Mouse (Mus musculus) liver, embryonic 14.5 days (tissue): ENCODE data around the gene Ncaph2. TPM values are rescaled to one million over a fixed set of nuclear protein-coding genes. Genes with fewer than 3 reads are reported as not detected.

Experiments used
- ATAC-seq: fragments of 200-750 bp; cut with Nextera tagmentation; 2 replicates; pipeline ENCODE4 v1.8.0; 2017; ENCODE audit warnings: moderate number of reproducible peaks, mild to moderate bottlenecking, moderate library complexity; ENCODE audit not compliant: insufficient read depth
- DNase-seq, 3 experiments: peaks; one replicate each; pipeline ENCODE4 v3.0.0-alpha.2; 2012 to 2013; ENCODE audit warnings: low read depth in 3 of 3, low spot score in 3 of 3
- H3K27ac ChIP-seq: fragments of 300-500 bp; sonication (generic); 2 replicates; pipeline ENCODE4 v1.5.1; 2014; ENCODE audit warnings: moderate library complexity, mild to moderate bottlenecking, control low read depth, inconsistent platforms
- H3K27me3 ChIP-seq: fragments of 300-500 bp; sonication (generic); 2 replicates; pipeline ENCODE4 v1.6.1; 2014; ENCODE audit warnings: mild to moderate bottlenecking, low read length, moderate library complexity; ENCODE audit not compliant: control insufficient read depth, insufficient read depth
- H3K36me3 ChIP-seq: fragments of 300-500 bp; sonication (generic); replicated peaks from 2 replicates; pipeline ENCODE4 v1.6.1; 2014; ENCODE audit warnings: low read depth; ENCODE audit not compliant: control insufficient read depth, insufficient read depth
- H3K4me1 ChIP-seq, 2 experiments: fragments of 200-500 bp in 1 of 2; fragments of 300-500 bp in 1 of 2; sonication (generic) in 1 of 2; replicated peaks; 2 replicates each; pipeline ENCODE4 v1.6.1; 2012 to 2014; ENCODE audit warnings: antibody characterized with exemption in 1 of 2, inconsistent platforms in 1 of 2, low read length in 1 of 2; ENCODE audit not compliant: control insufficient read depth in 2 of 2, insufficient read depth in 2 of 2
- H3K4me2 ChIP-seq: fragments of 300-500 bp; sonication (generic); 2 replicates; pipeline ENCODE4 v1.6.1; 2014; ENCODE audit warnings: low read depth, mild to moderate bottlenecking, control low read depth, moderate library complexity
- H3K4me3 ChIP-seq, 2 experiments: fragments of 200-500 bp in 1 of 2; fragments of 300-500 bp in 1 of 2; sonication (generic) in 1 of 2; 2 replicates each; pipeline ENCODE4 v1.5.1; 2012 to 2014; ENCODE audit warnings: low read depth in 2 of 2, low read length in 2 of 2, mild to moderate bottlenecking in 2 of 2, control low read depth in 1 of 2, inconsistent platforms in 1 of 2, moderate library complexity in 1 of 2; ENCODE audit not compliant: insufficient read depth in 1 of 2
- H3K9ac ChIP-seq: fragments of 300-500 bp; sonication (generic); replicated peaks from 2 replicates; pipeline ENCODE4 v1.6.1; 2014; ENCODE audit warnings: mild to moderate bottlenecking, control low read depth, moderate library complexity
- H3K9me3 ChIP-seq: fragments of 300-500 bp; sonication (generic); 2 replicates; pipeline ENCODE4 v1.6.1; 2016; ENCODE audit warnings: low read length, mixed read lengths; ENCODE audit not compliant: control insufficient read depth
- CTCF ChIP-seq: IDR thresholded peaks from 2 replicates; pipeline ENCODE4 v1.5.1; 2016; ENCODE audit warnings: antibody characterized with exemption, low read depth, control low read depth
- EP300 ChIP-seq: IDR thresholded peaks from 2 replicates; pipeline ENCODE4 v1.6.1; 2016; ENCODE audit warnings: antibody characterized with exemption, low read depth
- WGBS: fragments of 180-500 bp; shearing (Covaris S2); extraction: QIAGEN DNeasy Blood & Tissue Kit; methylation state at CpG from one replicate; pipeline ENCODE4 v1.1.7; 2014; ENCODE audit not compliant: insufficient replicate concordance; 5-methylcytosine and 5-hydroxymethylcytosine counted together
- polyA plus RNA-seq, 2 experiments: library from polyadenylated mRNA; depleted of rRNA in 1 of 2; stranded (reverse) in 1 of 2; unstranded in 1 of 2; fragments of >200 nt; fragmentation: Nextera tagmentation in 1 of 2; extraction: Ambion mirVana in 1 of 2; gene quantifications; 2 replicates each; pipeline versions ENCODE4 v1.2.1 to v1.2.3; 2012 to 2014

Gene Ncaph2
- polyA plus RNA-seq, 2 experiments, result 77.0 to 104 TPM

DNA sequence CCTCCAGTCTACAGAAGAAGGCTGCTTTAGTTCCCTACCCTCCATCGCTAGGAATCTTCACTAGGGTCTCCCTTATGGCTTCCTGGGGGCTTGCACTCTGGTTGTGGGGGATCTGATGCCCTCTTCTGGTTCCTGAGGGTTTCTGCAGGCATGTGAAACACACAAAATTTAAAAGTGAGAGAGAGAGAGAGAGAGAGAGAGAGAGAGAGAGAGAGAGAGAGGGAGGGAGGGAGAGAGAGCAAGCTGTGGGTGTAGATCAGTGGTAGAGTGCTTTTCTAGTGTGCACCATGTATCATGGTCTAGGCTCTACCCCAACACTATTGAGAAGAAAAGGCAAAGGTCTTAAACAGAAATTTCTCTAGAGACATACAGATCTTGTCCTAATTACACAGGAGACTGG is 13.8 kb upstream of the Ncaph2 start:
- Histone ChIP-seq H3K9ac (no peak overlapping the region), H3K4me2 (no peak overlapping the region), H3K27ac (no peak overlapping the region), H3K4me1 (0 out of 4 replicates have a peak, but pooled peaks cover 0 to 2% of the 10 kb centered on the region in 2 experiments), H3K36me3 (no peaks in the 10 kb centered on the region), H3K4me3 (no peak overlapping the region), H3K27me3 (no peaks in the 10 kb centered on the region), H3K9me3 (no peaks in the 10 kb centered on the region)
- ATAC-seq (no peak), DNase-seq (no peak)
- 48% methylated on average over 1 of the region's 1 CpGs for WGBS
- TF ChIP-seq CTCF (0 out of 2 replicates have a peak, but pooled peaks have one; percentile 4), EP300 (no peak)

GRCm38 (mm10) chr15:89343325-89343724 is 12.2 kb upstream of the Ncaph2 start:
- Histone ChIP-seq H3K9ac (no peak overlapping the region), H3K4me3 (no peak overlapping the region), H3K4me2 (no peak overlapping the region), H3K27ac (no peak overlapping the region), H3K4me1 (0 out of 4 replicates have a peak, but pooled peaks cover 0 to 2% of the 10 kb centered on the region in 2 experiments), H3K27me3 (no peaks in the 10 kb centered on the region), H3K9me3 (no peaks in the 10 kb centered on the region), H3K36me3 (no peaks in the 10 kb centered on the region)
- 62% methylated on average over 3 of the region's 3 CpGs for WGBS
- TF ChIP-seq CTCF (peak; percentile 45), EP300 (no peak)
- DNase-seq (no peak), ATAC-seq (no peak)

DNA sequence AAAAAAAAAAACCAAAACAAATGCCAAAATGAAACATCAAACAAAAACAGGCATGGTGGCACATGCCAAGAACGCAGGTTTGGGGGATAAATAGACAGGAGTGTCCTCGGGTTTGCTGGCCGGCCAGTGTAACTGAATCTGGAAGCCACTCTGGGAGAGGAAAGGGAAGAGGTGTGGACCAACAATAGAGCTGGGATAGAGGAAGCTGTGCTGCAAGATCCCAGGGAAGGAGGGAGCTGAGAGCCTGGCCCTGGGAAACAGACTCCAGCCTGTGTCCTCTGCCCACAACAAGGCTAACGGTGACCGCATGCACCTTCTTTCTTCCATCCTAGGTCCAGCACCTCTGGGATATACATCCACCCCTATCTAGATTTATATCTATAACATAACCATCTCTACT is 5.1 kb upstream of the Ncaph2 start:
- DNase-seq, result no peak
- 70% methylated on average over 5 of the region's 5 CpGs for WGBS

GRCm38 (mm10) chr15:89351302-89351701 is 4.2 kb upstream of the Ncaph2 start:
- Histone ChIP-seq H3K36me3 (peaks cover 23% of the 10 kb centered on the region), H3K4me2 (no peak overlapping the region), H3K27me3 (no peaks in the 10 kb centered on the region), H3K9me3 (no peaks in the 10 kb centered on the region), H3K4me3 (no peak overlapping the region), H3K9ac (no peak overlapping the region), H3K27ac (no peak overlapping the region), H3K4me1 (peaks cover 6 to 7% of the 10 kb centered on the region in 2 experiments; a peak in 3 of 4 replicates)
- no peak for TF ChIP-seq EP300
- no peak for ATAC-seq
- 86% methylated on average over 15 of the region's 15 CpGs for WGBS
- DNase-seq, result no peak

More for the DNA sequence above, 5.1 kb upstream of the Ncaph2 start:
- no peak for ATAC-seq
- Histone ChIP-seq H3K4me2 (no peak overlapping the region), H3K4me1 (peaks cover 6 to 7% of the 10 kb centered on the region in 2 experiments; a peak in 3 of 4 replicates), H3K9me3 (no peaks in the 10 kb centered on the region), H3K4me3 (no peak overlapping the region), H3K36me3 (peaks cover 23% of the 10 kb centered on the region), H3K27ac (no peak overlapping the region), H3K27me3 (no peaks in the 10 kb centered on the region), H3K9ac (no peak overlapping the region)
- no peak for TF ChIP-seq CTCF
- TF ChIP-seq EP300, result no peak

GRCm38 (mm10) chr15:89352054-89352453 is 3.5 kb upstream of the Ncaph2 start:
- no peak overlapping the region for H3K4me2 ChIP-seq
- H3K27ac ChIP-seq, result no peak overlapping the region
- no peaks in the 10 kb centered on the region for H3K9me3 ChIP-seq
- peaks cover 23% of the 10 kb centered on the region for H3K36me3 ChIP-seq
- H3K9ac ChIP-seq, result no peak overlapping the region
- 92% methylated on average over 14 of the region's 14 CpGs for WGBS
- TF ChIP-seq CTCF (no peak), EP300 (no peak)
- H3K27me3 ChIP-seq, result no peaks in the 10 kb centered on the region
- no peak overlapping the region for H3K4me3 ChIP-seq
- no peak for ATAC-seq
- no peak for DNase-seq
- H3K4me1 ChIP-seq, result peaks cover 7 to 8% of the 10 kb centered on the region in 2 experiments; a peak in 3 of 4 replicates
